Mouse (Mus musculus) testis, adult 2 months (tissue): ENCODE data around the gene Ypel2.

Experiments used
- CTCF ChIP-seq: fragments of 200-500 bp; IDR thresholded peaks from 2 replicates; pipeline ENCODE4 v1.5.1; 2012; ENCODE audit warnings: low read depth, mild to moderate bottlenecking, inconsistent platforms, low read length, moderate library complexity; ENCODE audit not compliant: control insufficient read depth, insufficient read depth, insufficient replicate concordance
- POLR2A ChIP-seq: fragments of 200-500 bp; IDR thresholded peaks from 2 replicates; pipeline ENCODE4 v1.6.1; 2012; ENCODE audit warnings: low read depth, mild to moderate bottlenecking, inconsistent platforms, low read length, moderate library complexity; ENCODE audit not compliant: control insufficient read depth

DNA sequence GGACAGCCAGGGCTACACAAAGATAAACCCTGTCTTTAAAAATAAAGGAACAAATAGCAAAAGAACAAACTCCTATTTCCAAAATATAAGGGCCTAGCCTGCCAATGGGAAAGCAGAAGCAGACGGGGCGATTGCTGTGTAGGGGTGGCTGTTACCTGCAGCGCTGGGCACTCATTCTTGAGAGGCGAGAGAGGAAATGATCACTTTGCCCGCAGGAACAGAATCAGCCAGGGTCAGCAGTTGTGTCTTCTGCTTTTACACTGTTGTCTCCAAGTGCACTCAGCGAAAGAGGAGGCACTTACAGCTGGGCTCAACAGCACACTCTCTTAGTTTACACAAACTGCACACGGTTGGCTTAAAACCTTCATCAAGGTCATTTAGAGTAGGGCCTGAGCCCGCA lies 25.9 kb upstream of the Ypel2 start:
- TF ChIP-seq CTCF (no peak), POLR2A (no peak)
